Mouse (Mus musculus) limb, embryonic 14.5 days (tissue): ENCODE results near the gene Idh3b. TPM values are rescaled to one million over a fixed set of nuclear protein-coding genes. Genes with fewer than 3 reads are reported as not detected.

Experiments used
- ATAC-seq: fragments of 200-750 bp; cut with Nextera tagmentation; 2 replicates; pipeline ENCODE4 v1.8.0; 2017; ENCODE audit warnings: low read depth, moderate number of reproducible peaks, moderate TSS enrichment; ENCODE audit not compliant: low FRiP score
- DNase-seq: peaks from one replicate; pipeline ENCODE4 v3.0.0-alpha.2; 2015; ENCODE audit warnings: low spot score
- H3K27ac ChIP-seq: fragments of 300-500 bp; sonication (generic); replicated peaks from 2 replicates; pipeline ENCODE4 v1.5.1; 2014; ENCODE audit warnings: low read depth, mild to moderate bottlenecking, low read length, moderate library complexity, mixed read lengths
- H3K27me3 ChIP-seq: fragments of 300-500 bp; sonication (generic); 2 replicates; pipeline ENCODE4 v1.6.1; 2014; ENCODE audit warnings: low read length, mixed read lengths; ENCODE audit not compliant: control insufficient read depth, insufficient read depth
- H3K36me3 ChIP-seq: fragments of 300-500 bp; sonication (generic); 2 replicates; pipeline ENCODE4 v1.6.1; 2014; ENCODE audit warnings: mild to moderate bottlenecking, low read length, moderate library complexity, mixed read lengths; ENCODE audit not compliant: control insufficient read depth, insufficient read depth
- H3K4me1 ChIP-seq: fragments of 300-500 bp; sonication (generic); 2 replicates; pipeline ENCODE4 v1.6.1; 2014; ENCODE audit warnings: antibody characterized with exemption, low read length, mixed read lengths; ENCODE audit not compliant: control insufficient read depth, insufficient read depth
- H3K4me2 ChIP-seq: fragments of 300-500 bp; sonication (generic); replicated peaks from 2 replicates; pipeline ENCODE4 v1.6.1; 2014; ENCODE audit warnings: low read depth, mild to moderate bottlenecking, low read length, moderate library complexity; ENCODE audit not compliant: severe bottlenecking
- H3K4me3 ChIP-seq: fragments of 300-500 bp; sonication (generic); replicated peaks from 2 replicates; pipeline ENCODE4 v1.5.1; 2014; ENCODE audit warnings: low read length
- H3K9ac ChIP-seq: fragments of 300-500 bp; sonication (generic); 2 replicates; pipeline ENCODE4 v1.6.1; 2014; ENCODE audit warnings: mild to moderate bottlenecking, low read depth, low read length, moderate library complexity; ENCODE audit not compliant: severe bottlenecking
- H3K9me3 ChIP-seq: fragments of 300-500 bp; sonication (generic); 2 replicates; pipeline ENCODE4 v1.6.1; 2016; ENCODE audit warnings: low read length; ENCODE audit not compliant: control insufficient read depth
- POLR2A ChIP-seq: fragments of 200-500 bp; IDR thresholded peaks from 2 replicates; pipeline ENCODE4 v1.8.0; 2012; ENCODE audit warnings: inconsistent platforms, mild to moderate bottlenecking, moderate library complexity, borderline replicate concordance; ENCODE audit not compliant: insufficient read depth, insufficient read length; ENCODE audit errors: extremely low read depth
- WGBS: fragments of 180-500 bp; shearing (Covaris S2); extraction: QIAGEN DNeasy Blood & Tissue Kit; methylation state at CpG from one replicate; pipeline ENCODE4 v1.1.7; 2014; 5-methylcytosine and 5-hydroxymethylcytosine counted together
- polyA plus RNA-seq, 2 experiments: library from polyadenylated mRNA; depleted of rRNA in 1 of 2; stranded (reverse) in 1 of 2; unstranded in 1 of 2; fragments of >200 nt; fragmentation: Nextera tagmentation in 1 of 2; extraction: Ambion mirVana in 1 of 2; gene quantifications; 2 replicates each; pipeline versions ENCODE4 v1.2.1 to v1.2.3; 2012 to 2014

Gene Idh3b
- polyA plus RNA-seq, 2 experiments, result 164 to 193 TPM

- Histone ChIP-seq H3K4me3 (no peak overlapping the region), H3K9ac (no peak overlapping the region), H3K4me1 (no peaks in the 10 kb centered on the region), H3K27ac (no peak overlapping the region), H3K4me2 (no peak overlapping the region), H3K9me3 (no peaks in the 10 kb centered on the region), H3K36me3 (no peaks in the 10 kb centered on the region), H3K27me3 (no peaks in the 10 kb centered on the region)
- ATAC-seq (no peak), DNase-seq (no peak)
- TF ChIP-seq POLR2A, result no peak
- WGBS, result 69% methylated on average over 7 of the region's 7 CpGs
Observed at GRCm38 (mm10) chr2:130268074-130268473, 16.3 kb downstream of the Idh3b start.

DNA sequence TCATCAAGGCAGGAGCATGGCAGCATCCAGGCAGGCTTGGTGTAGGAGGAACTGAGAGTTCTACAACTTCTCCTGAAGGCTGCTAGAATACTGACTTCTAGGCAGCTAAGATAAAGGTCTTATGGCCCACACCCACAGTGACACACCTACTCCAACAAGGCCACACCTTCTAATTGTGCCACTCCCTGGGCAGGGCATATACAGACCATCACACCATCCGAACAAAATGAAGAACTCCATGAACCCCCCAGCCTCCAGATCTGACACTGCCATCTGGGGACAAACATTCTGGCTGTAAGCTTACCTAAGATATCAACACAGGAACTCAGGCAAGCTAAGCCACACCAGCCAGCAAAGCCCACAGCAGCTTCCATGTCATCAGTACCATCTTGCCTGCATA, 18.8 kb downstream of the Idh3b start:
- Histone ChIP-seq H3K27me3 (no peaks in the 10 kb centered on the region), H3K36me3 (no peaks in the 10 kb centered on the region), H3K4me2 (no peak overlapping the region), H3K27ac (no peak overlapping the region), H3K4me1 (no peaks in the 10 kb centered on the region), H3K9me3 (no peaks in the 10 kb centered on the region), H3K9ac (no peak overlapping the region), H3K4me3 (no peak overlapping the region)
- TF ChIP-seq POLR2A, result no peak
- no peak for ATAC-seq
- DNase-seq, result no peak
- WGBS, result 91% methylated on average over 1 of the region's 1 CpGs

DNA sequence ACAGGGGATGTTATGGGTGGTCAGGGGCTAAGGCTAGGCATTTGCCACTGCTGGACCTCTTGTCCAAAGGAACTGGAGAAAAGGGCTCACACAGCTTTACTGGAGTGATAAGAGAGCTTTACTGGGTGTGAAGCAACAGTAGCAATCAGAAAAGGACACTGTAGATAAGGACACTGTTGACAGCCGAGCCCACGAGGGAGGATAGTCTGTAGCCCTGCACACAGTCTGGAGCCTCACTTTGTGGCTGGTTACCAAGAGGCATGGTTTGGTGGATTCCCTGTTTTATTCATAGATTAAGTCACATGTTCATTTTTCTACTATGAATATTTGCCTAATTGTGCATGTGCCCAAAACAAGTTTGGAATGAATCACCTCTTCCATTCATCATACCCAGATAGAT, 21.9 kb downstream of the Idh3b start:
- no peaks in the 10 kb centered on the region for H3K4me1 ChIP-seq
- TF ChIP-seq POLR2A, result no peak
- H3K36me3 ChIP-seq, result no peaks in the 10 kb centered on the region
- ATAC-seq (no peak), DNase-seq (no peak)
- no peaks in the 10 kb centered on the region for H3K9me3 ChIP-seq
- H3K4me2 ChIP-seq, result no peak overlapping the region
- no peak overlapping the region for H3K4me3 ChIP-seq
- H3K27me3 ChIP-seq, result no peaks in the 10 kb centered on the region
- H3K9ac ChIP-seq, result no peak overlapping the region
- H3K27ac ChIP-seq, result no peak overlapping the region
- 81% methylated on average over 2 of the region's 2 CpGs for WGBS

DNA sequence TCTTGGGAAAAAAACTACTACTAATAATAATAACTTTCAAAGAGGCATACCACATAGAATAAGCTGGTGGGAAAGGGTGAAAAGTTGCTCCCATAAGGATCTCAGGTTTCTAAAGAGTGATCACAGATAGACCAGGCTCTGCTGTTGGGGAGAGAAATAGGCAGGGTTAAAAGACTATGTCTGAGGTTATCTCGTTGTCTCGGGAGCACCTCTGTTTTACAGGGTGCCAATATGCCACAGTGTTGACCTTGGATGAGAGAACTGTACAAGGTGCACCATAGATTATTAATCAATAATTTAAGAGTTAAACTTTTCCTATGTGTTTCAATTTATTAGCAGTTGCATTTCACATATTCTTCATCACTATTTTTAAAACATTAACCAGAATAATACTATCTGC, 22.4 kb downstream of the Idh3b start:
- H3K4me2 ChIP-seq, result no peak overlapping the region
- H3K36me3 ChIP-seq, result no peaks in the 10 kb centered on the region
- H3K27me3 ChIP-seq, result no peaks in the 10 kb centered on the region
- no peak for TF ChIP-seq POLR2A
- no peak overlapping the region for H3K27ac ChIP-seq
- no peak overlapping the region for H3K9ac ChIP-seq
- H3K4me1 ChIP-seq, result no peaks in the 10 kb centered on the region
- ATAC-seq, result no peak
- H3K4me3 ChIP-seq, result no peak overlapping the region
- H3K9me3 ChIP-seq, result no peaks in the 10 kb centered on the region
- no peak for DNase-seq
- 77% methylated on average over 2 of the region's 2 CpGs for WGBS

DNA sequence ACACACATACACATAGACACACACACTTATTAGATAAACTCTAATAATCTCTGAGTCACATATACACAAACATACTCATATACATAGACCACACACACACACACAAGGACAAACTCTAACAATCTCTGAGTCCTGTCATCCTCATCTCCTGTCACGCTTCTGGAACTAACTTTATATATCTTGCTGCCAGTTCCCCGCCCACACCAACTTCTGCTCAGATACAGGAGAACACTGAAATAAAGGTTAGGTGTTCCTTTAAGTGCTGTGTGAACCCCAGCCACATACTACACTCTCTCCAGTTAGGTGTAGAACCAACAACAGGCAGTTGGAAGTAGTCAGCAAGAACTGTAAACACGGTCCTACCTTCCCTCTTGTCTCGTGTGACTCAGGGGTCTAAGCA, 23.5 kb downstream of the Idh3b start:
- H3K4me1 ChIP-seq, result no peaks in the 10 kb centered on the region
- H3K27me3 ChIP-seq, result no peaks in the 10 kb centered on the region
- no peak overlapping the region for H3K4me3 ChIP-seq
- H3K9me3 ChIP-seq, result no peaks in the 10 kb centered on the region
- TF ChIP-seq POLR2A, result no peak
- no peak overlapping the region for H3K9ac ChIP-seq
- H3K27ac ChIP-seq, result no peak overlapping the region
- H3K36me3 ChIP-seq, result no peaks in the 10 kb centered on the region
- no peak for DNase-seq
- no peak overlapping the region for H3K4me2 ChIP-seq
- no peak for ATAC-seq
- 73% methylated on average over 4 of the region's 4 CpGs for WGBS

GRCm38 (mm10) chr2:130256762-130257161, 27.6 kb downstream of the Idh3b start:
- Histone ChIP-seq H3K4me2 (no peak overlapping the region), H3K36me3 (no peaks in the 10 kb centered on the region), H3K4me1 (no peaks in the 10 kb centered on the region), H3K27me3 (no peaks in the 10 kb centered on the region), H3K4me3 (no peak overlapping the region), H3K9me3 (no peaks in the 10 kb centered on the region), H3K9ac (no peak overlapping the region), H3K27ac (no peak overlapping the region)
- WGBS, result 62% methylated on average over 4 of the region's 4 CpGs
- DNase-seq, result no peak
- TF ChIP-seq POLR2A, result no peak
- ATAC-seq, result no peak
